Mouse (Mus musculus) right cerebral cortex, postnatal 10 days (tissue): ENCODE results near the gene 4922502D21Rik.

Source experiments
- DNase-seq, 2 experiments: peaks; one replicate each; pipeline ENCODE4 v3.0.0; 2021; ENCODE audit warnings: low spot score in 2 of 2

4922502D21Rik gene

GRCm38 (mm10) chr6:129312499-129312898, 19.1 kb downstream of the 4922502D21Rik start:
- DNase-seq = no peak

GRCm38 (mm10) chr6:129304180-129304579, 27.4 kb downstream of the 4922502D21Rik start:
- no peak for DNase-seq

- no peak for DNase-seq
Measured at GRCm38 (mm10) chr6:129288708-129289107, 42.9 kb downstream of the 4922502D21Rik start.

GRCm38 (mm10) chr6:129284384-129285104, 47.1 kb downstream of the 4922502D21Rik start:
- no peak for DNase-seq

GRCm38 (mm10) chr6:129283271-129283670, 48.3 kb downstream of the 4922502D21Rik start:
- no peak for DNase-seq

GRCm38 (mm10) chr6:129276483-129276882, 55.1 kb downstream of the 4922502D21Rik start:
- DNase-seq = no peak

- DNase-seq = no peak
Measured at GRCm38 (mm10) chr6:129275624-129276203, 55.9 kb downstream of the 4922502D21Rik start.

GRCm38 (mm10) chr6:129275220-129275619, 56.4 kb downstream of the 4922502D21Rik start, which contains the start of gene Cd69:
Gene Cd69, minus strand, starts transcription at chr6:129275436.
- DNase-seq = no peak

- DNase-seq = no peak
Measured at GRCm38 (mm10) chr6:129274476-129274875, 57.1 kb downstream of the 4922502D21Rik start.

GRCm38 (mm10) chr6:129273662-129274061, 57.9 kb downstream of the 4922502D21Rik start:
- no peak for DNase-seq
